In the genomic region with DNA sequence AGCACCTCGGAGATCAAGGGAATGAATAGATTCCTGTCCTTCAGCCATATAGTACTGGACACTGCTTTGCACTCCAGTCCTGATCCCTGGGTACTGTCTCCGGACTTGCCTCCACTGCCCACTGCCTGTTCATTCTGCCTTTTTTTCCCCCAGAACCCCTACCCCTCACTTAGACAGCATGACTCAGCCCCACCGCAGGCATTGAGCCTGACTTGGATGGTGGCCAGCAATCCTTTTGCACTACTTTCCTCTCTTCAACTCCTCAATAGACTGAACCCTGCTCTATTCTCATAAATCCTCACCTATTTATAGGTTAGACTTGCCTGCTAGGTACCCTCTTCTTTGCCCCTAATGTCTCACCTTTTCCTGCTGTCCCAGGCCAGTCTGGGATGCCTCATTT, we compare ENCODE assay signal across 15 mouse cellular contexts.
DNase-seq lines count a peak whose midpoint lies in the region; ATAC-seq and TF ChIP-seq lines count a peak whose summit lies in the region.
"Had no signal": no experiment of that assay in that cellular context is flagged by ENCODE, and none has a peak within 500 bp of the region (broad histone marks: within the 10 kb centered on the region; RNA-seq: fewer than 3 reads in every experiment).

No protein-coding gene starts in this region.

- H3K4me3 ChIP-seq in heart, adult 2 months = no peak overlapping the region
- no peak overlapping the region for H3K4me3 ChIP-seq in midbrain, embryonic 14.5 days (replicated peaks; ENCODE audit: low read depth, low read length)
- H3K4me3 ChIP-seq: erythroblast, embryonic 14.5 days; heart, embryonic 10.5 days; liver, embryonic 13.5 days had no signal

- TF ChIP-seq EP300 in heart, adult 2 months (IDR thresholded peaks at IDR 0.05; ENCODE audit: insufficient read depth, low read depth, low read length) = no peak

- peak; percentile 50 to 56 for DNase-seq in cerebellum, postnatal 10 days
- no peak for DNase-seq in cerebellum, adult 11-12 months
- peak; percentile 38 for DNase-seq in heart, postnatal 4 days
- DNase-seq in heart, adult 2 months = no peak
- peak; percentile 55 for DNase-seq in Muller cell, postnatal 12 days (ENCODE audit: inconsistent ontology term)
- DNase-seq in brain, adult 2 months (ENCODE audit: low read depth, low spot score) = peak; percentile 68
- no peak for DNase-seq in midbrain, embryonic 14.5 days
- DNase-seq: kidney, adult 2 months; left cerebral cortex, postnatal 4 days; liver, embryonic 13.5 days; lung, postnatal 4 days had no signal

- peaks cover 5% of the 10 kb centered on the region; the same call in 1 of the 2 replicates for H3K4me1 ChIP-seq in heart, adult 2 months (ENCODE audit: control insufficient read depth, insufficient read depth, low read length)
- peaks cover 31% of the 10 kb centered on the region for H3K4me1 ChIP-seq in midbrain, embryonic 14.5 days (ENCODE audit: control insufficient read depth, insufficient read depth, low read length)
- H3K4me1 ChIP-seq: heart, embryonic 10.5 days; liver, embryonic 13.5 days had no signal

- ATAC-seq in midbrain, embryonic 14.5 days (ENCODE audit: low FRiP score, low TSS enrichment) = no peak
- ATAC-seq: midbrain, embryonic 16.5 days had no signal

- no peak for TF ChIP-seq POLR2A in heart, adult 2 months (IDR thresholded peaks at IDR 0.05; ENCODE audit: insufficient read depth, low read depth, low read length)

- H3K27ac ChIP-seq in heart, adult 2 months = no peak overlapping the region; the same call in 1 of the 2 replicates
- H3K27ac ChIP-seq in midbrain, embryonic 14.5 days (replicated peaks; ENCODE audit: low read depth, low read length) = no peak overlapping the region
- H3K27ac ChIP-seq: heart, embryonic 10.5 days; hindbrain, embryonic 14.5 days; liver, embryonic 13.5 days had no signal

- H3K36me3 ChIP-seq in heart, adult 2 months (ENCODE audit: control insufficient read depth, insufficient read depth, low read length) = no peaks in the 10 kb centered on the region
- no peaks in the 10 kb centered on the region for H3K36me3 ChIP-seq in midbrain, embryonic 14.5 days (ENCODE audit: control insufficient read depth, insufficient read depth, low read length)
- H3K36me3 ChIP-seq: heart, embryonic 10.5 days; liver, embryonic 13.5 days had no signal

- WGBS in heart, adult 2 months = 60% methylated on average over 3 of the region's 3 CpGs
- 53% methylated on average over 3 of the region's 3 CpGs for WGBS in midbrain, embryonic 14.5 days

- no peaks in the 10 kb centered on the region for H3K9me3 ChIP-seq in midbrain, embryonic 14.5 days (ENCODE audit: control insufficient read depth, low read length)
- H3K9me3 ChIP-seq: heart, embryonic 10.5 days; liver, embryonic 13.5 days had no signal

- no peaks in the 10 kb centered on the region for H3K79me2 ChIP-seq in heart, adult 2 months (replicated peaks; ENCODE audit: control insufficient read depth, insufficient read depth, low read length)

- no peak for TF ChIP-seq CTCF in heart, adult 2 months (IDR thresholded peaks at IDR 0.05)

- intact Hi-C loops in heart, adult 2 months (cut with DNase I) = no loop called here

- no peaks in the 10 kb centered on the region for H3K27me3 ChIP-seq in heart, adult 2 months (ENCODE audit: control insufficient read depth, insufficient read depth, low read length)
- H3K27me3 ChIP-seq in midbrain, embryonic 14.5 days (ENCODE audit: control insufficient read depth, insufficient read depth, low read length) = no peaks in the 10 kb centered on the region
- H3K27me3 ChIP-seq: liver, embryonic 13.5 days had no signal

- H3K4me2 ChIP-seq in midbrain, embryonic 14.5 days (ENCODE audit: low read length) = no peak overlapping the region
- H3K4me2 ChIP-seq: hindbrain, embryonic 14.5 days; liver, embryonic 13.5 days had no signal

- H3K9ac ChIP-seq in heart, adult 2 months (ENCODE audit: low read depth, low read length) = no peak overlapping the region
- H3K9ac ChIP-seq in midbrain, embryonic 14.5 days (replicated peaks; ENCODE audit: low read length) = no peak overlapping the region
- H3K9ac ChIP-seq: hindbrain, embryonic 14.5 days; liver, embryonic 13.5 days had no signal

Comparison
In these comparisons a context has a peak if more than half of its experiments do, and no peak if none do; other contexts are left out.
1. DNase-seq: peak in cerebellum, postnatal 10 days (2 of 2), heart, postnatal 4 days (single experiment), Muller cell, postnatal 12 days (single experiment) and brain, adult 2 months (single experiment); none in cerebellum, adult 11-12 months (single experiment), heart, adult 2 months (0 of 2) and midbrain, embryonic 14.5 days (single experiment).